Mouse (Mus musculus) stomach, embryonic 15.5 days (tissue): Measurements from ENCODE around the gene Cd80. TPM values are rescaled to one million over a fixed set of nuclear protein-coding genes. Genes with fewer than 3 reads are reported as not detected.

Experiments used
- ATAC-seq: fragments of 200-750 bp; cut with Nextera tagmentation; 2 replicates; pipeline ENCODE4 v1.8.0; 2017; ENCODE audit warnings: low read depth, moderate number of reproducible peaks, moderate TSS enrichment; ENCODE audit not compliant: insufficient read depth, low FRiP score
- H3K27ac ChIP-seq: fragments of 300-500 bp; sonication (generic); 2 replicates; pipeline ENCODE4 v1.5.1; 2015; ENCODE audit warnings: mild to moderate bottlenecking, inconsistent platforms
- H3K27me3 ChIP-seq: fragments of 300-500 bp; sonication (generic); replicated peaks from 2 replicates; pipeline ENCODE4 v1.6.1; 2015; ENCODE audit warnings: inconsistent platforms
- H3K36me3 ChIP-seq: fragments of 300-500 bp; sonication (generic); 2 replicates; pipeline ENCODE4 v1.6.1; 2015; ENCODE audit warnings: inconsistent platforms
- H3K4me1 ChIP-seq: fragments of 300-500 bp; sonication (generic); 2 replicates; pipeline ENCODE4 v1.6.1; 2015; ENCODE audit warnings: inconsistent platforms
- H3K4me2 ChIP-seq: fragments of 300-500 bp; sonication (generic); 2 replicates; pipeline ENCODE4 v1.6.1; 2015; ENCODE audit warnings: mild to moderate bottlenecking, inconsistent platforms
- H3K4me3 ChIP-seq: fragments of 300-500 bp; sonication (generic); replicated peaks from 2 replicates; pipeline ENCODE4 v1.5.1; 2015; ENCODE audit warnings: inconsistent platforms
- H3K9ac ChIP-seq: fragments of 300-500 bp; sonication (generic); 2 replicates; pipeline ENCODE4 v1.6.1; 2015; ENCODE audit warnings: inconsistent platforms
- H3K9me3 ChIP-seq: fragments of 300-500 bp; sonication (generic); 2 replicates; pipeline ENCODE4 v1.6.1; 2016; ENCODE audit warnings: inconsistent platforms
- WGBS: fragments of 180-500 bp; shearing (Covaris S2); methylation state at CpG from one replicate; pipeline ENCODE4 v1.1.7; 2015; 5-methylcytosine and 5-hydroxymethylcytosine counted together
- polyA plus RNA-seq: library from polyadenylated mRNA; unstranded; fragments of >200 nt; fragmentation: Nextera tagmentation; extraction: Ambion mirVana; gene quantifications from 2 replicates; pipeline ENCODE4 v1.2.1, GENCODE M21; 2015

Cd80 gene
- polyA plus RNA-seq, 1 experiment from 2014 or later = 0.55 TPM

DNA sequence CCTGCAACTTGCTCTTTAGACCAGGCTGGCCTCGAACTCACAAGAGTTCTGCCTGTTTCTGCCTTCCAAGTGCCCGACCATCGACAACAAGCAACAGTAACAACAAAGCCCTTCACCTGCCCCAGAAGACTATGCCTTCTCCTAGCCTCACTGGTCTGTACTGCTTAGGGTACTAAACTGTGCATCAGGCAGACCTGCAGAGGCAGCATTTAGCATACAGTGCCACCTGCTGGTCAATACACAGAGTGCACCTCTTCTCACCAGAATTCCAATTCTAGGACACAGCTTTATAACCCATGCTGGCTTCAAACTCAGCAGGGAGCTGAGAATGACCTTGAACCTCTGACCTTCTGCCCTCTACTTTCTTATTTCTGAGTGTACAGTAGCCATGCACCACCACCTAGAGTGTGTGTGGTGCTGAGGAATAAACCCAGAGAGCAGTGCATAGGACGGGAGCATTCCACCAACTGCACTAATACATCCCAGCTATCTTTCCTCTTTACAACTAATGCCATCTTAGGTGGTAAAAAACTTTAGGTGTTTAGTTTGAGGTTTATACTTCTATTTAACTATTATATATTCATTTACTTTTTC lies 50.8 kb downstream of the Cd80 start:
- ATAC-seq = peak; percentile 73; the same call in 1 of the 2 replicates
- H3K4me2 ChIP-seq = no peak overlapping the region
- H3K27me3 ChIP-seq = no peaks in the 10 kb centered on the region
- H3K9me3 ChIP-seq = no peaks in the 10 kb centered on the region
- H3K9ac ChIP-seq = no peak overlapping the region
- no peak overlapping the region for H3K4me3 ChIP-seq
- 66% methylated on average over 4 of the region's 4 CpGs for WGBS
- no peaks in the 10 kb centered on the region for H3K4me1 ChIP-seq
- no peak overlapping the region for H3K27ac ChIP-seq
- H3K36me3 ChIP-seq = peaks cover 23% of the 10 kb centered on the region

DNA sequence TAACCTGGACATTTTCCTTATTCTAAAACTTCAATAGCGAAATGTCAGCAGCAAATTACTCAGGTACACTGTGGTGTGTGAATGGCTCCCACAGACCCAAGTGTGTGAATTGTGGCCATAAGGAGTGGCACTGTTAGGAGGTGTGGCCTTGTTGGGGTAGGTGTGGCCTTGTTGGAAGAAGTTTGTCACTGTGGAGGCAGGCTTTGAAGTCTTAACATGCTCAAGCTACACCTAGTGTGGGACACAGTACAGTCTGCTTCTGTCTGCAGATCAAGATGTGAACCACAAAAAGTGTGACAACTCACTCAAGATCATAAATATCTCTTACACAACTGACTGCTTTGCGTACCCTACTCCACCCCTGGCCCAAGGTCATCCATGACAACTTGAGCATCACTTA lies 55.5 kb downstream of the Cd80 start:
- H3K4me1 ChIP-seq = no peaks in the 10 kb centered on the region
- ATAC-seq = no peak
- WGBS = 96% methylated on average over 2 of the region's 2 CpGs

DNA sequence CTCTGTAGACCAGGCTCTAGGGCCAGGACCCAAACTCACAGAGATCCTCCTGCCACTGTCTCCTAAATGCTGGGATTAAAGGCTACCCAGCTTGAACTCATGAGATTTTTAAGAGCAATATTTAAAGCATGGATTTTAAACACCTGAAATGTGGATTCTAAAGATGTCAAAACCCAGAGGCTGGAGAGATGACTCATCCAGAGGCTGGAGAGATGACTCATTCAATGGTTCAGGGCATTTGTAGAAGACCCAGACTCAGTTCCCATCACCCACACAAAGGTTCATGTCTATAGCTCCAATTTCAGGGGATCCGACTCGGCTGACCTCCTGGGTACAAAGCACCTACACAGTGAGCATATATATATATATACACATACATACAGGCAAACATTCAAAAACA lies 63.8 kb downstream of the Cd80 start:
- Histone ChIP-seq H3K9ac (no peak overlapping the region), H3K4me3 (no peak overlapping the region), H3K27me3 (no peaks in the 10 kb centered on the region), H3K27ac (no peak overlapping the region), H3K4me1 (0 out of 2 replicates have a peak, but pooled peaks cover 5% of the 10 kb centered on the region), H3K36me3 (peaks cover 10% of the 10 kb centered on the region), H3K4me2 (no peak overlapping the region), H3K9me3 (no peaks in the 10 kb centered on the region)
- no peak for ATAC-seq
- WGBS = 97% methylated on average over 2 of the region's 2 CpGs

More for the DNA sequence above, 55.5 kb downstream of the Cd80 start:
- H3K4me3 ChIP-seq = no peak overlapping the region
- H3K36me3 ChIP-seq = peaks cover 19% of the 10 kb centered on the region; the same call in 1 of the 2 replicates
- no peak overlapping the region for H3K27ac ChIP-seq
- no peak overlapping the region for H3K4me2 ChIP-seq
- H3K9me3 ChIP-seq = no peaks in the 10 kb centered on the region
- no peak overlapping the region for H3K9ac ChIP-seq
- no peaks in the 10 kb centered on the region for H3K27me3 ChIP-seq

DNA sequence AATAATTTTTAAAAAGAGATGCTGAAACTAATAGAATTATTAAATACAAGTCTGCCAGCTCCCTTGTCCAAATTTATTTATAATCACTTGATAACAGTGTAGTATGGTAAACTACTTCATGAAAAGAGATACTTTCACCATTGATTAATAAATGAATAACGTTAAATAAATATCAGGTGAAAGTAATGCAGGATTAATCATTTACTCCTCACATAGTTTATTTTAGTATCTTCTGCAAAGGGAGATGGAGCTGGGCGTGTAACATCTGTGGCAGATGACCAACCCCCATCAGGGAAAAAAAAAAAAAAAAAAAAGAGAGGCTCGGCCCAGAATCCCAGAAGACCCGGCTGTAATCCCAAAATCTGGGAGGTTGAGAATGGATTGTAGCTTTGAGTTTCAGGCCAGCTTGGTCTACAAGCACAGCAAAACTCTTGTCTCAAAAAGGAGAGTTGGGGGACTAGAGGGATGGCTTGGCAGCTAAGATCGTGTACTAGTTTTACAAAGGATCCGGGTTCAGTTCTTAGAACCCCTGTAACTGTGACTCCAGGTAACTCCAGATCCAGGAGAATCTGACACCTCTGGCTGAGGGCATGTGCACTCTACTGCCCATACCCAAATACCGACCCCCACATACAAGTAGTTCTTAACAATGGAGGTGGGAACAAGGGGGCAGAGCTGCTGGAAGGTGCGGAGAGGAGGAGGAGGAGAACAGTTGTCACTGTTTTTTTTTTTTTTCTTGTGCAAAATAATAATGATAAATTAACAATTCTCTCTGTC lies 66.0 kb downstream of the Cd80 start:
- WGBS = 26% methylated on average over 8 of the region's 8 CpGs
- no peaks in the 10 kb centered on the region for H3K27me3 ChIP-seq
- no peak overlapping the region for H3K27ac ChIP-seq
- peak overlapping the region; percentile 98 for H3K4me3 ChIP-seq
- 0 out of 2 replicates have a peak, but pooled peaks cover 5% of the 10 kb centered on the region for H3K4me1 ChIP-seq
- H3K9me3 ChIP-seq = no peaks in the 10 kb centered on the region
- peaks cover 11% of the 10 kb centered on the region; the same call in 1 of the 2 replicates for H3K36me3 ChIP-seq
- no peak for ATAC-seq
- H3K9ac ChIP-seq = no peak overlapping the region
- H3K4me2 ChIP-seq = peak overlapping the region; percentile 64

DNA sequence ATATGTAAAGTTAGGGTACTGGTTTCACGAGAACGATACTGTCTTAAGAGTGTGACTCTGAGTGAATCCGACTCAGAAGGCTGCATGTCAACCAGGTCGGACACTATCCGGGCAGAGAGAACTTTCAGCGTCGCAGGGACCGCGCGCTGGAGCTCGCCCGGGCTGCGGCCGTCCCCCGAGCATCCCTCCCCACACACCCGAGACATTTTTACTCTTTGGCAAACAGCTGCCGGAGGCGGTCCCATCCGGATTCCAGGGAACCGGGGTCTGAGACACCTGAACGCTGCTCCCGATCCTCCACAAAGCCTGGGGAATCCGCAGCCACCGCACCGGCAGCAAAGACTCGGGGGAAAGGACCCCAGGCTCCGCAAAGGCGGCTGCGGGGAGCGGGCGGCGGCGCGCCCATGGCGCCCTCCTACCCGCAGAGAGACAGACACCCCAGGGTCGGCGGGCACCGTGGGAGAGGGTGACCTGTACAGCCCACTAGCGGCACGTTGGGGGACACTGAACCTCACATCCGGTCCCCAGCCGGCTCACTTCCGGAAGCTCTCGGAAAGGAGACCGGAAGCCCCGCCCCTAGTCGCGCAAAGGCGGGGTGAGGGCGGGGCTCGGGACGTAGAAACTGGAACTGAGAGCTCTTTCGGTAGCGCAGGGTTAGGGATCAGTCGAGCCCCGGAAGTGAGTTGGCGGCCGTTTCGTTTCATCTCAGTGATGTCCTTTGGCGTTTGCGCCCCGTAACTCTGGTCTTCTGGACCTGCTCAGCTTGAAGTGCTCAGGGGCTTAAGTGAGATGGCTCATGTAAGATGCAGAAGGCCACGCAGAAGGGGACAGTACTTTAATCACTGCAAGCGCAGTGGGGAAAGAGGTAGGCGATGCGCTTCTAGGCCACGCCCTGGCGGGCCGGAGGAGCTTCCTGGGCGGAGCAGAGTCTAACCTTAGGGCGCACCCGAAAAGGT lies 67.0 kb downstream of the Cd80 start, which contains the start of gene Timmdc1:
Gene Timmdc1, minus strand, starts transcription at position 535 of the 956 bp plus-strand sequence.
- ATAC-seq = peak; percentile 98
- 0 out of 2 replicates have a peak, but pooled peaks cover 5% of the 10 kb centered on the region for H3K4me1 ChIP-seq
- no peaks in the 10 kb centered on the region for H3K27me3 ChIP-seq
- H3K36me3 ChIP-seq = 0 out of 2 replicates have a peak, but pooled peaks cover 8% of the 10 kb centered on the region
- under 1% methylated on average over 73 of the region's 73 CpGs for WGBS
- peak within 1 kb of the TSS; percentile 97 for H3K27ac ChIP-seq
- H3K4me2 ChIP-seq = peak within 1 kb of the TSS; percentile 64
- peak within 1 kb of the TSS; percentile 87 for H3K9ac ChIP-seq
- no peaks in the 10 kb centered on the region for H3K9me3 ChIP-seq
- peak within 1 kb of the TSS; percentile 98 for H3K4me3 ChIP-seq

DNA sequence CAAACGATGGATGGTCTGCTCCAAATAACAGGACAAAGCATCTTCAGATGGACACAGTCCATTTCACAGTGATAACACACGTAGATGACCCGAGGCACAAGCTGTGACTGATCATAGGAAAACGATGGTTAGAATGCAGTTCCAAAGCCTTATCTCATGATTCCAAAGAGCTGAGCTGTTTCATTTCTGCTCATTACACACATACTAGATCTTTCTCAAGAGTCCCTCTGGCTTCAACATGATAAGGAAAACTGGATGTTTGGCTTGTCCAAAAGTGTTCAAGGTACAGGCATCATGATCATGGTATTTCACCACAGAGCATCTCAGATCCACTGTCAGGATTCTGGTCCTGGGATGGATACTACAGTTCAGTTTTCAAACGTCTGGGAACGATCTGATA lies 70.9 kb downstream of the Cd80 start:
- Histone ChIP-seq H3K36me3 (peaks cover 23% of the 10 kb centered on the region), H3K27me3 (no peaks in the 10 kb centered on the region), H3K4me2 (no peak overlapping the region), H3K9ac (no peak overlapping the region), H3K4me3 (no peak overlapping the region), H3K27ac (no peak overlapping the region), H3K4me1 (0 out of 2 replicates have a peak, but pooled peaks cover 5% of the 10 kb centered on the region), H3K9me3 (no peaks in the 10 kb centered on the region)
- whole genome bisulfite sequencing = 82% methylated on average over 6 of the region's 6 CpGs
- no peak for ATAC-seq

DNA sequence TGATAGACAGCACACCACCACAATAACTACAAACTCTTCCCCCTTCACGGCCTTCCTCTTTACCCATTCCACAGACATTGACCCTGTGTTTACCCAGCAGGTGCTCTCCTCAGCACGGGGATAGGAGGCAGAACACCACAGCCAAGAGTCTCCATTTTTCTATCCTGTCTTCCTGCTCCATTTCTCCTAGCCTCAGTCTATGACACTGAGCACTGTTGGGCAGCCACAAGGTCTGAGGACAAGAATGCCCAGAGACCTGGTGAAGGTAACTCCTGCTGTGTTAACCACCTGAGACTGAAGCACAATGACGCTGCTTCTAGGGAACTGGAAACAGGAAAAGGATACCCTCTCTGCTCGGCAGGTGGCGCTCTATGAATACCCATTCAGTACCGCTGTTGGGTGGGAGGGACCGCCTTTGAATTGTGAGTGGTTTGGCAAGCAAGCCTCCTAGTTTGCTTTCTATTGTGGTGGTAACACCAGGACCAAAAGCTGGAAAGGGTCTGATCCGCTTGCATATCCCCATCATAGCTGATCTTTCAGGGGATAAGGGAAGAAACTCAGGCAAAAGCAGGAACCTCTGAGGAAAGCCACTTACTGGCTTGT lies 81.3 kb downstream of the Cd80 start:
- peak; percentile 70 for ATAC-seq
- Histone ChIP-seq H3K4me1 (no peaks in the 10 kb centered on the region), H3K4me2 (no peak overlapping the region), H3K9ac (no peak overlapping the region), H3K9me3 (no peaks in the 10 kb centered on the region), H3K4me3 (no peak overlapping the region), H3K27me3 (no peaks in the 10 kb centered on the region), H3K27ac (no peak overlapping the region), H3K36me3 (peaks cover 19% of the 10 kb centered on the region)
- WGBS = 44% methylated on average over 8 of the region's 8 CpGs

DNA sequence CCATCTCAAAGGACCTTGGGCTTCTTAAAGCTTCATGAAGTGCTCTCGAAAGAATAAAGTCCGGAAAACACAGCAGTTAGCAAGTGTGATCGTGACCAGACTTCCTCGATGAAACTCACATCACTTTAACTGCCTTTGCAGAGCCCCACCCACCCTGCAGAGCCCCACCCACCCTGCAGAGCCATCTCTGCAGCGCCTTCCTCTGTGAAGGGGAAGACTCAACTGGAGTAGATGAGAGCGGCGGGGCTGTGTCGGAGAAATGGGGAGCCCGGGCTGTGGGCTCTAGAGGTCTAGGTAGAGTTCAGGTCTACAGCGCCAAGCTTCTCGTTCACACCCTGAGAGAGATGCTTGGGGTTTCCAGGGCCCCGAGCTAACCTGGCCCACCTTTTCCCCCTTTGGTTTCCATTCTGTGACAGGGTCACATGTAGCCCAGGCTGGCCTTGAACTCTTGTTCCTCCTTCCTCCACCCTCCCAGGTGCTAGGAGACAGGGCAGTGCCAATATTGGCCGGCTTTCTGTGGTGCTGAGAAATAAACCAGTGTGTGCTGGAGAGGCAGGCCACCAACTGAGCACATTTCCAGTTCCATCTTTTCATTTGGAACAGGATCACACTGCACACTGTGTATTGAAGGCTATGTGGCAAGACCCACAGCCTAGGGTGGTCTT lies 83.5 kb downstream of the Cd80 start:
- no peak overlapping the region for H3K4me2 ChIP-seq
- peaks cover 19% of the 10 kb centered on the region for H3K36me3 ChIP-seq
- no peak overlapping the region for H3K4me3 ChIP-seq
- 85% methylated on average over 13 of the region's 13 CpGs for WGBS
- no peaks in the 10 kb centered on the region for H3K4me1 ChIP-seq
- H3K27ac ChIP-seq = no peak overlapping the region
- no peak overlapping the region for H3K9ac ChIP-seq
- no peaks in the 10 kb centered on the region for H3K27me3 ChIP-seq
- H3K9me3 ChIP-seq = no peaks in the 10 kb centered on the region
- no peak for ATAC-seq

Other genes with a start within 250 kb of the Cd80 start
- gene Nr1i2, start 160.7 kb upstream of the Cd80 start, polyA plus RNA-seq = 6.2 and 7.4 TPM in 2 replicates
- gene Maats1, start 113.4 kb upstream of the Cd80 start, polyA plus RNA-seq = 0.09 and 0.14 TPM in 2 replicates
- gene Cox17, start 108.6 kb upstream of the Cd80 start, polyA plus RNA-seq = 181 and 190 TPM in 2 replicates
- not detected in 2 replicates for gene Gm21987, start 108.5 kb upstream of the Cd80 start, polyA plus RNA-seq
- 9.9 and 13.7 TPM in 2 replicates for gene Popdc2, start 93.4 kb upstream of the Cd80 start, polyA plus RNA-seq
- 3.2 and 5.8 TPM in 2 replicates for gene Pla1a, start 22.4 kb upstream of the Cd80 start, polyA plus RNA-seq
- gene Adprh, start 2.9 kb upstream of the Cd80 start, polyA plus RNA-seq = 77.1 and 80.4 TPM in 2 replicates
- 25.3 and 27.3 TPM in 2 replicates for gene Timmdc1, start 67.1 kb downstream of the Cd80 start, polyA plus RNA-seq
- 41.8 and 44.7 TPM in 2 replicates for gene Poglut1, start 94.7 kb downstream of the Cd80 start, polyA plus RNA-seq
- gene Tmem39a, start 103.1 kb downstream of the Cd80 start, polyA plus RNA-seq = 90.8 and 103 TPM in 2 replicates